Mouse (Mus musculus) adrenal gland, postnatal 36 days (tissue): ENCODE data around the gene 9230102O04Rik. TPM values are rescaled to one million over a fixed set of nuclear protein-coding genes. Genes with fewer than 3 reads are reported as not detected.

ENCODE experiments used
- DNase-seq, 2 experiments: peaks; one replicate each; pipeline ENCODE4 v3.0.0; 2021; ENCODE audit warnings: mixed read lengths in 1 of 2
- total RNA-seq, 2 experiments: library from RNA; stranded (reverse); gene quantifications; 2 replicates each; pipeline ENCODE4 v1.2.3; 2021

9230102O04Rik gene
- total RNA-seq, 2 experiments from 2014 or later, result not detected

DNA sequence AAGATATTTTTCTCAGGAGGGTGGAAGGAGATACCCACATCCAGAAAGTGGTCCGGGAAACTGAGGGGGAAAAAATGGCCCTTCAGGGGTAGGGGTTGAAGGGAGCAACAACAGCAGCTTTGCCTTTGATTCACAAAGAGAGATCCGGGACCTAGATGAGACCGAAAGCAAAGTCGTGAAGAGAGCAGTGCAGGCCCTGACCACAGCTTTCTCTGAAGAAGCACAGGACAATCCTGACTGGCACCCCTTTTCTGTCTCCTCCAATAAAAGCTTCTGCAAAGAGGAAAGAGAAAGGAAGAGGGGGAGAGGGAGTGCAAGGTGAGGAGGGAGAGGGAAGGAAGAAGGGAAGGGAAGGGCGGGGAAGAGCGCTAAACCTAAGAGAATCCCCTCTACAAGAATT, 17.5 kb downstream of the 9230102O04Rik start:
- no peak for DNase-seq

DNA sequence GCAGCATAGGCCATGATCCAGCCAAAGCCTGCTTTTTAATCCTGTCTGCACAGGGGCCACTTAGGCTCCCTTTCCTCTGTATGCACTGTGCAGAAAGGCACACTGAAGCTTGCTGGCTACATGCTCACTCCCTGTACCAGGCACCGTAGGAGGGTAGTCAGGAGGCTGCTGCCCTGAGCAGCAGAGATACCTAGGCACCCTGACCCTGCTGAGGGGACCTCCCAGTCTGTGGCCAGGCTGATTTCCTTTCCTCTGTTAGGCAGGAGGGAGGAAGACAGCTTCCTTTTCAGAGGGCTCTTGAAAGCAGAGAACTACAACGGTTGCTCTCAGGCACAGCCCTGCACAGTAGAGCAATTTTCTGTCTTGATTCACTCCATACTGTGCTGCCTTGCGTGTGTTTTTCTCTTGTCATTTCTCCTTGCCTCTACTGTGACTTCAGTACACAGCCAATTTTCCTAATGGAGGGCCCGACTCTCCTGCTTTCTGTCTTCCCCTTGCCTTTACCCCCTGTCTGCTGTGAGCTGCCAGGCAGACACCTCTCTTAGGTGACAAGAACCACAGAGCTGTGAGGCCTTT, 18.1 kb downstream of the 9230102O04Rik start:
- no peak for DNase-seq

DNA sequence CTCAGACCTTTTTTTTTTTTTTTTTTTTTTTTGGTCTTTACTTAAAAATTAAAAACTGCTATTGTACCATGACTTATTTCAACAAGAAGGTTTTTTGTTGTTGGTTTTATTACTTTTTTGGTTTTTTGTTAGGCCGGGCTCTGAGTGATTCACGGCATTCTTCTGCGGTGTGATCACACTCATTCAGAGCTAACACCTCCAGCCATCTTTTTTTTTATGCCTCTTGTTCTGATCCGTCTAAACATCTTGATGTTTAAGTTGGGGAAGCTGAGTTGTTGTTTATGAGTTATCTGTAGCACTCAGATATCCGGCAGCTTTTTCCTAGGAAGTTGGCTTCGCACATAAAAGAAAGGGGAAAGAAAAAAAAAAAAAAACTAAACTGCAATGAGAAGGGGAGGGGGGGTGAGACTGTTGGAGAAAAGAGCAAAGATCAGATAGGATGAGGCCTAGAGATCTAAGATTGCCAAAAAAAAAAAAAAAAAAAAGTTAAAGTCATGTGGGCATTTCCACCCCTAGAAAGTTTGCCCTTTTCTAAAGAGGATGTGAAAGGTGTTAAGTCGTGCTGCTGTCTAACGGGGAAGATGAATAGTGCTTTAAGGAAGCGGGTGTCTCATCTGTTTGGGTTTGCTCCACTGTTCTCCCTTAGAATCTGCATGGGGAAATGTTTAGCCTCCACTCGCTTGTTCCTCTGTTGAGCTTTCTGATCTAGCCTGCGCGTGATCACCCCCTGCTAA, 22.1 kb downstream of the 9230102O04Rik start:
- no peak for DNase-seq

DNA sequence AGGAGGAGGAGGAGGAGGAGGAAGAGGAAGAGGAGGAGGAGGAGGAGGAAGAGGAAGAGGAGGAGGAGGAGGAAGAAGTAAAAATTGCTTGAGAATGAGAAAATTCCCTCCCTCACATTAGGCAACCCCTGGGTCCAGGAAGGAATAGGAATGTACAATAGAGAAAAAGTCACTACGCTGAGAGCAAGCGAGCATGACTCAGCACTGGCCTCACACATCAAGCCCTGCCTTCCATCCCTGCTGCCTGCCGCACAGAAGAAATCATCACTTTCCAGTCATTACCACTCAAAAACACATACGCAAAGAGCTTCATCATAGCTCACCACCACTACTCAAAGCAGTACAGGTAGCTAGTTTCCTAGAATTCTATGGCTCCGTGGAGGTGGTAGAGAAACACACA, 28.6 kb downstream of the 9230102O04Rik start:
- DNase-seq, result no peak

DNA sequence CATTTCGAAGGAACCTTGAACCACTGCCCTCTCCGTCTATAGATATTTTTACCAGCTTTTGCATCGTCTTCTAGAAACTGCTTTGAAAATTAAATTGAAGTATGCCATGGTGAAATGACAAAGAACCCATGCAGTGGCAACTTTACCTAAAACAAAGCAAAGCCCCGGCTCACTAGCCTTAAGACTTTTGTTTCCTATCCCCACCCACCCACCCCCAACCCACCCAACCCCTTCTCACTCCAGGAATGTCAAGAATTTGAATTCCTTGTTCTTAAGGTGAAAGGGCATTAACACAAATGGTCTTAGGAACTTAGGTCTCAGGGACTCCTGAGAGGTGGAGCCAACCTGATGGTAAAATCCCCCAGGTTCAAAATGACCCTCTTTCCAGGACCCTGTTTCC, 33.5 kb downstream of the 9230102O04Rik start:
- no peak for DNase-seq

DNA sequence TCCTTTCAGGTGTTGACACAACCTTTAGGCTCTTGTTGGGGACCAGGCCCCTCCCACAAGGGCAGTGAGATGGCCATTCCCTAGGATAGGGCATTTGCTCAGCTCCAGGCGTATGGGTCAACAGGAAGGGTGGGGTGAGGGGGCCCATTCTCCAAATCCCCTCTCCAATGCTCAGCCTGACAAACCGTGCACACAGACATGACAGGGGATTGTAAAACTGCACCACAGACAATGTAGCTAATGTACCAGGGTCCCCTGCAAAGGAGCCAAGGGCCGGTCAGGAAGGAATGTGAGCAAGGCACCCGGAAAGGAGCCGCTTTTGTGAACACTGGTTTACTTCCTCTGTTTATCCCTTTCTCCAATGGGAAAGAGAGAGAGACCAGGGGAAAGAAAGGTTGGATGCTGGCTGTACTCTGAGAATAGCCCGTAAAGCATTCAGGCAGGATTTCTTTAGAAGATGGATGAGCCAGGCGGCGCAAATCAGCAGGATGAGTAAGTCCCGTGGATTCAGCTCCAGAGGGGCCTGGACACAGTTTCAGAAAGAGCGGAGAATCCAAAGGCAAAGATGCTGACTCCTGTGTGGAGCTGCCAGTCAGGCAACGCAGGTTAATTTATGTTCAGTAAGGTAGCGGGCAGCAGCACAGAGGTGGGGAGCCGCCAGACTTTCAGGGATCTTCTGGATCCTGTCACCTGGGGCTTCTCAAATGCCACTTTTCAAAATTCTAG, 36.3 kb downstream of the 9230102O04Rik start:
- DNase-seq, result no peak

DNA sequence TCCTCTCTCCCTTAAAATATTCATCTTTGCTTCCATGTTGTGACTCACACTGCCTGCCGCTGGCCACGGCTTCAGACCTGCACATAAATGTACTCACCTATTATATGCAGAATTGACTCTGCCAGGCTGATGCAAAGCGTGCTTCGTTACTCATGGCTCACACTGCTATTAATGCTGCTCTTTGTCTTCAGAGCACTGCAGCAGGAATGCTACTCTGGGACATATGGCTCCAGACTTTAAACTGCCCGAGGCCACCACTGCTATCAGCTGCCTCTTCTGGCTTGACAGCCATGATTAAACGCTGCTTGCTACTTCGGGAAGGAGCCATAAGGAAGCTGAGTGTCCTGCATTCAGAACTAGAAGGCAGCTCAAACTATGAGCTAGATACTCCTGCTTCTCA, 54.1 kb downstream of the 9230102O04Rik start:
- no peak for DNase-seq

DNA sequence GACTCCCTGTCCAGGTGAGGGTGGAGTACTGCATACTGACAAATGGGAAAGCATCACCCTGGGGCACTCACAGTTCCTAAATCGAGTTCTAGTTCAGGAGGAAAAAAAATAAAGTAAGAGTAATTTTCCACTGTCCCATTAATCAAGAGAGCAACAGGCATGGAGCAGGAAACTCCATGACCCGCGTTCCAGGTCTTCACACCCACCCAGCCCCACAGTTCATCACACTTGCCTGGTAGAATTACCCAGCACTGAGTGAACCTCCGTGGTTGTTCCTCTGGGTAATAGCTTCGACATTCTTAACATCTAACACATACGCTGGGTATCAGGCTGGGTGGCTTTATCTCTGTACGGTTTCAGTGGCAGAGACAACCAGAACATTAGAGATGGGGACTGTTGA, 55.6 kb downstream of the 9230102O04Rik start:
- no peak for DNase-seq

Other genes with a start within 250 kb of the 9230102O04Rik start
- gene 4930412O13Rik, start 8.3 kb downstream of the 9230102O04Rik start, total RNA-seq, result under 1 TPM; 0.26 to 0.76 TPM
- 10 to 100 TPM; 12.8 to 13.5 TPM for gene Gata3, start 494 bp upstream of the 9230102O04Rik start, total RNA-seq
- gene Taf3, start 159.1 kb upstream of the 9230102O04Rik start, total RNA-seq, result 10 to 100 TPM; 11.8 to 12.1 TPM
- gene Atp5c1, start 191.0 kb upstream of the 9230102O04Rik start, total RNA-seq, result 100 to 1,000 TPM; 357 to 442 TPM
- 10 to 100 TPM; 15.2 to 18.1 TPM for gene Kin, start 191.1 kb upstream of the 9230102O04Rik start, total RNA-seq
- gene Itih2, start 241.9 kb upstream of the 9230102O04Rik start, total RNA-seq, result 1 to 10 TPM; 7.0 to 7.6 TPM